Mouse (Mus musculus): ENCODE measurements around the gene Gpr26. TPM values are rescaled to one million over a fixed set of nuclear protein-coding genes. Genes with fewer than 3 reads are reported as not detected.

Gpr26 gene
- polyA plus RNA-seq, 1 experiment from 2014 or later = 2.8 TPM

GRCm38 (mm10) chr7:132031940-132032531 is 65.8 kb downstream of the Gpr26 start:
- 34% methylated on average over 6 of the region's 6 CpGs for WGBS
- H3K36me3 ChIP-seq = no peaks in the 10 kb centered on the region
- no peak overlapping the region for H3K9ac ChIP-seq
- H3K27me3 ChIP-seq = no peaks in the 10 kb centered on the region
- no peak overlapping the region for H3K4me2 ChIP-seq
- H3K4me1 ChIP-seq (replicated peaks) = 0 out of 2 replicates have a peak, but pooled peaks cover 5% of the 10 kb centered on the region
- H3K27ac ChIP-seq (replicated peaks) = no peak overlapping the region
- no peak overlapping the region for H3K4me3 ChIP-seq
- H3K9me3 ChIP-seq = no peaks in the 10 kb centered on the region
- no peak for ATAC-seq (ENCODE audit: low FRiP score, low read depth)

Other genes starting within 250 kb of the Gpr26 start
- 0.82 and 1.4 TPM in 2 replicates for gene Cpxm2, start 188.3 kb downstream of the Gpr26 start, polyA plus RNA-seq (2015; fragmentation: Nextera tagmentation; extraction: Ambion mirVana)